Mouse (Mus musculus) lung, postnatal 0 days (tissue): Measurements from ENCODE around the gene Mob3b. TPM values are rescaled to one million over a fixed set of nuclear protein-coding genes. Genes with fewer than 3 reads are reported as not detected.

Experiments used
- ATAC-seq: fragments of 200-750 bp; cut with Nextera tagmentation; 2 replicates; pipeline ENCODE4 v1.8.0; 2017; ENCODE audit warnings: moderate library complexity
- DNase-seq: peaks from one replicate; pipeline ENCODE4 v3.0.0-alpha.2; 2016; ENCODE audit warnings: low spot score
- H3K27ac ChIP-seq: fragments of 300-500 bp; sonication (generic); 2 replicates; pipeline ENCODE4 v1.5.1; 2014; ENCODE audit warnings: antibody characterized with exemption, mild to moderate bottlenecking, low read length, mixed read lengths
- H3K27me3 ChIP-seq: fragments of 300-500 bp; sonication (generic); replicated peaks from 2 replicates; pipeline ENCODE4 v1.6.1; 2014; ENCODE audit warnings: low read length, mixed read lengths; ENCODE audit not compliant: insufficient read depth
- H3K36me3 ChIP-seq: fragments of 300-500 bp; sonication (generic); 2 replicates; pipeline ENCODE4 v1.6.1; 2014; ENCODE audit warnings: low read length, mixed read lengths; ENCODE audit not compliant: insufficient read depth
- H3K4me1 ChIP-seq: fragments of 300-500 bp; sonication (generic); 2 replicates; pipeline ENCODE4 v1.6.1; 2014; ENCODE audit warnings: antibody characterized with exemption, low read depth, low read length, mixed read lengths; ENCODE audit not compliant: insufficient read depth
- H3K4me2 ChIP-seq: fragments of 300-500 bp; sonication (generic); replicated peaks from 2 replicates; pipeline ENCODE4 v1.6.1; 2014; ENCODE audit warnings: low read depth, mild to moderate bottlenecking, low read length, moderate library complexity, mixed read lengths
- H3K4me3 ChIP-seq: fragments of 300-500 bp; sonication (generic); 2 replicates; pipeline ENCODE4 v1.5.1; 2014; ENCODE audit warnings: low read depth, low read length
- H3K9ac ChIP-seq: fragments of 300-500 bp; sonication (generic); replicated peaks from 2 replicates; pipeline ENCODE4 v1.6.1; 2014; ENCODE audit warnings: low read depth, mild to moderate bottlenecking
- H3K9me3 ChIP-seq: fragments of 300-500 bp; sonication (generic); 2 replicates; pipeline ENCODE4 v1.6.1; 2016; ENCODE audit warnings: low read length, mixed read lengths
- CTCF ChIP-seq: IDR thresholded peaks from 2 replicates; pipeline ENCODE4 v1.5.1; 2016; ENCODE audit warnings: antibody characterized with exemption, mild to moderate bottlenecking
- EP300 ChIP-seq: IDR thresholded peaks from 2 replicates; pipeline ENCODE4 v1.6.1; 2016; ENCODE audit warnings: antibody characterized with exemption, mild to moderate bottlenecking, control low read depth
- WGBS: fragments of 180-500 bp; shearing (Covaris S2); extraction: QIAGEN DNeasy Blood & Tissue Kit; methylation state at CpG from one replicate; pipeline ENCODE4 v1.1.7; 2014; 5-methylcytosine and 5-hydroxymethylcytosine counted together
- polyA plus RNA-seq: library from polyadenylated mRNA; unstranded; fragments of >200 nt; fragmentation: Nextera tagmentation; extraction: Ambion mirVana; gene quantifications from 2 replicates; pipeline ENCODE4 v1.2.1, GENCODE M21; 2015

Mob3b gene
- polyA plus RNA-seq, 1 experiment from 2014 or later, result 14.7 TPM

GRCm38 (mm10) chr4:35154051-35154450 is 3.2 kb downstream of the Mob3b start:
- DNase-seq, result no peak
- Histone ChIP-seq H3K4me2 (no peak overlapping the region), H3K36me3 (no peaks in the 10 kb centered on the region), H3K9ac (no peak overlapping the region), H3K9me3 (no peaks in the 10 kb centered on the region), H3K4me1 (no peaks in the 10 kb centered on the region), H3K27me3 (no peaks in the 10 kb centered on the region), H3K27ac (no peak overlapping the region), H3K4me3 (no peak overlapping the region)
- no peak for ATAC-seq
- WGBS, result 36% methylated on average over 3 of the region's 3 CpGs
- TF ChIP-seq CTCF, result no peak
- TF ChIP-seq EP300, result no peak

GRCm38 (mm10) chr4:35151756-35152155 is 5.5 kb downstream of the Mob3b start, which contains the start of gene Ifnk:
TSS of gene Ifnk (plus strand) at chr4:35152056.
- 80% methylated on average over 4 of the region's 4 CpGs for WGBS
- no peak within 1 kb of the TSS for H3K9ac ChIP-seq
- H3K27me3 ChIP-seq, result no peaks in the 10 kb centered on the region
- H3K4me2 ChIP-seq, result no peak within 1 kb of the TSS
- no peak within 1 kb of the TSS for H3K4me3 ChIP-seq
- no peak within 1 kb of the TSS for H3K27ac ChIP-seq
- no peak for DNase-seq
- no peaks in the 10 kb centered on the region for H3K4me1 ChIP-seq
- no peak for TF ChIP-seq CTCF
- TF ChIP-seq EP300, result no peak
- no peaks in the 10 kb centered on the region for H3K9me3 ChIP-seq
- no peaks in the 10 kb centered on the region for H3K36me3 ChIP-seq
- ATAC-seq, result no peak

GRCm38 (mm10) chr4:35150706-35151105 is 6.6 kb downstream of the Mob3b start:
- DNase-seq (no peak), ATAC-seq (no peak)
- H3K4me3 ChIP-seq, result no peak overlapping the region
- H3K9ac ChIP-seq, result no peak overlapping the region
- no peak for TF ChIP-seq EP300
- no peak for TF ChIP-seq CTCF
- no peaks in the 10 kb centered on the region for H3K36me3 ChIP-seq
- no peaks in the 10 kb centered on the region for H3K9me3 ChIP-seq
- 77% methylated on average over 3 of the region's 3 CpGs for WGBS
- no peak overlapping the region for H3K27ac ChIP-seq
- no peaks in the 10 kb centered on the region for H3K4me1 ChIP-seq
- H3K4me2 ChIP-seq, result no peak overlapping the region
- H3K27me3 ChIP-seq, result no peaks in the 10 kb centered on the region

GRCm38 (mm10) chr4:35148326-35148725 is 9.0 kb downstream of the Mob3b start:
- no peak for ATAC-seq
- H3K4me1 ChIP-seq, result no peaks in the 10 kb centered on the region
- no peaks in the 10 kb centered on the region for H3K36me3 ChIP-seq
- H3K27ac ChIP-seq, result no peak overlapping the region
- H3K27me3 ChIP-seq, result no peaks in the 10 kb centered on the region
- H3K4me3 ChIP-seq, result no peak overlapping the region
- WGBS, result 90% methylated on average over 4 of the region's 4 CpGs
- no peak overlapping the region for H3K4me2 ChIP-seq
- no peak overlapping the region for H3K9ac ChIP-seq
- H3K9me3 ChIP-seq, result no peaks in the 10 kb centered on the region
- TF ChIP-seq EP300, result no peak
- TF ChIP-seq CTCF, result no peak
- no peak for DNase-seq

- no peak for TF ChIP-seq EP300
- TF ChIP-seq CTCF, result no peak
- Histone ChIP-seq H3K4me1 (no peaks in the 10 kb centered on the region), H3K36me3 (no peaks in the 10 kb centered on the region), H3K9ac (no peak overlapping the region), H3K4me2 (no peak overlapping the region), H3K9me3 (no peaks in the 10 kb centered on the region), H3K27me3 (no peaks in the 10 kb centered on the region), H3K4me3 (no peak overlapping the region), H3K27ac (no peak overlapping the region)
- 67% methylated on average over 5 of the region's 5 CpGs for WGBS
- ATAC-seq, result no peak
- no peak for DNase-seq
Observed at GRCm38 (mm10) chr4:35146597-35146996, 10.7 kb downstream of the Mob3b start.

- Histone ChIP-seq H3K4me1 (no peaks in the 10 kb centered on the region), H3K27me3 (no peaks in the 10 kb centered on the region), H3K9ac (no peak overlapping the region), H3K36me3 (no peaks in the 10 kb centered on the region), H3K4me2 (no peak overlapping the region), H3K4me3 (no peak overlapping the region), H3K27ac (no peak overlapping the region), H3K9me3 (no peaks in the 10 kb centered on the region)
- ATAC-seq (no peak), DNase-seq (no peak)
- 87% methylated on average over 10 of the region's 10 CpGs for WGBS
- no peak for TF ChIP-seq CTCF
- no peak for TF ChIP-seq EP300
Observed at GRCm38 (mm10) chr4:35145726-35146125, 11.6 kb downstream of the Mob3b start.

GRCm38 (mm10) chr4:35143472-35144102 is 13.7 kb downstream of the Mob3b start:
- WGBS, result 57% methylated on average over 12 of the region's 12 CpGs
- TF ChIP-seq EP300 (no peak), CTCF (no peak)
- no peak for DNase-seq
- Histone ChIP-seq H3K4me2 (no peak overlapping the region), H3K4me1 (no peaks in the 10 kb centered on the region), H3K27ac (no peak overlapping the region), H3K9me3 (no peaks in the 10 kb centered on the region), H3K36me3 (no peaks in the 10 kb centered on the region), H3K4me3 (no peak overlapping the region), H3K9ac (no peak overlapping the region), H3K27me3 (no peaks in the 10 kb centered on the region)
- ATAC-seq, result no peak
